Mouse (Mus musculus): ENCODE measurements at regions not wholly inside any gene's neighbourhood (a gene's known extent, or its start where the extent isn't known, plus 50 kb on each side); places are given as distances from the start of the nearest gene placed in this dataset.

- no peak for TF ChIP-seq POLR2A (IDR thresholded peaks at IDR 0.05; ENCODE audit: low read depth, low read length)
- no peak for TF ChIP-seq CTCF (IDR thresholded peaks at IDR 0.05; ENCODE audit: extremely low read depth, insufficient read length, insufficient replicate concordance, low read depth, low read length)
These were observed 307.5 kb upstream of the Pou3f3 start for GRCm38 (mm10) chr1:42387919-42388684.

Measured in small intestine, adult 2 months (tissue).